Mouse (Mus musculus) megakaryocyte, embryonic 14.5 days (primary cell): ENCODE measurements at regions not wholly inside any gene's neighbourhood (a gene's known extent, or its start where the extent isn't known, plus 50 kb on each side); places are given as distances from the start of the nearest gene placed in this dataset.

Experiments
- H3K27me3 ChIP-seq: replicated peaks from 2 replicates; pipeline ENCODE3; 2012; ENCODE audit warnings: inconsistent platforms
- H3K36me3 ChIP-seq: replicated peaks from 2 replicates; pipeline ENCODE3; 2012; ENCODE audit warnings: low read length, inconsistent platforms, mixed read lengths
- H3K4me1 ChIP-seq: 2 replicates; pipeline ENCODE4 v1.6.1; 2012; ENCODE audit warnings: inconsistent platforms
- H3K4me3 ChIP-seq: replicated peaks from 2 replicates; pipeline ENCODE3; 2012; ENCODE audit warnings: moderate library complexity, mild to moderate bottlenecking, inconsistent platforms
- H3K9me3 ChIP-seq: 2 replicates; pipeline ENCODE4 v1.6.1; 2012; ENCODE audit warnings: inconsistent platforms
- FLI1 ChIP-seq: IDR thresholded peaks from 2 replicates; pipeline ENCODE4 v1.6.1; 2012; ENCODE audit warnings: low read length, inconsistent platforms, mixed read lengths
- GATA1 ChIP-seq: IDR thresholded peaks from 3 replicates; pipeline ENCODE4 v1.6.1; 2012; ENCODE audit warnings: mixed read lengths, low read length, inconsistent platforms, borderline replicate concordance

- H3K27me3 ChIP-seq: peaks cover 8% of the 10 kb centered on the region
- no peaks in the 10 kb centered on the region for H3K9me3 ChIP-seq
- H3K4me3 ChIP-seq: no peak overlapping the region
- H3K4me1 ChIP-seq: peaks cover 19% of the 10 kb centered on the region
- H3K36me3 ChIP-seq: no peaks in the 10 kb centered on the region
- TF ChIP-seq FLI1: no peak
- no peak for TF ChIP-seq GATA1
These were observed 51.7 kb upstream of the Camk1g start for GRCm38 (mm10) chr1:193421820-193422219.

DNA sequence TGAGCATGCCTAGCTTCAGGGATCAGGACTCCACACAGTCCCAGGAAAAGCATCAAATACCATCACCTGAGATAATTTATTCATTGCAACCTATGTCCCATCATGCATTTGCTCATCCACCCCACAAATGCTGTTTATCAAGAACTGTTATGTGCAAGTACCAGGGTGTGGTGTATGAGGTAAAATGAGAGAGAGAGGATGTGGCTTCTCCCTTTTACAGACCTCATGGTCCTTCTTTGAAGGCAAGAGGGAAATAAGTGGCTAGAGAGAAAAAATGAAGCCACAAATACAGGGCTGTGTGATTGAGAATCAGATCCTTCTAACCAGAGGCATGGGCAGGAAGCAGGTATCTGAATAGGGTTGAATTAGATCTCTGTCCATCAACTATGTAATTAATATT, 51.3 kb upstream of the Camk1g start:
- peaks cover 19% of the 10 kb centered on the region for H3K4me1 ChIP-seq
- H3K36me3 ChIP-seq: no peaks in the 10 kb centered on the region
- TF ChIP-seq GATA1 (no peak), FLI1 (no peak)
- no peaks in the 10 kb centered on the region for H3K9me3 ChIP-seq
- H3K27me3 ChIP-seq: peaks cover 5% of the 10 kb centered on the region
- no peak overlapping the region for H3K4me3 ChIP-seq
